Mouse (Mus musculus) gastrocnemius, postnatal 36 days (tissue): ENCODE results near the gene Cd3eap. TPM values are rescaled to one million over a fixed set of nuclear protein-coding genes. Genes with fewer than 3 reads are reported as not detected.

Experiments
- DNase-seq, 2 experiments: peaks; one replicate each; pipeline ENCODE4 v3.0.0; 2022
- intact Hi-C: fragments of 180-260 bp; cut with DNase I; formaldehyde crosslinking; loops from one replicate; pipeline ENCODE4 v1.15.1; 2025
- total RNA-seq, 2 experiments: library from RNA; stranded (reverse); gene quantifications; 2 replicates each; pipeline ENCODE4 v1.2.3; 2021

Cd3eap gene
- total RNA-seq, 2 experiments from 2014 or later, result 9.3 to 10.2 TPM

DNA sequence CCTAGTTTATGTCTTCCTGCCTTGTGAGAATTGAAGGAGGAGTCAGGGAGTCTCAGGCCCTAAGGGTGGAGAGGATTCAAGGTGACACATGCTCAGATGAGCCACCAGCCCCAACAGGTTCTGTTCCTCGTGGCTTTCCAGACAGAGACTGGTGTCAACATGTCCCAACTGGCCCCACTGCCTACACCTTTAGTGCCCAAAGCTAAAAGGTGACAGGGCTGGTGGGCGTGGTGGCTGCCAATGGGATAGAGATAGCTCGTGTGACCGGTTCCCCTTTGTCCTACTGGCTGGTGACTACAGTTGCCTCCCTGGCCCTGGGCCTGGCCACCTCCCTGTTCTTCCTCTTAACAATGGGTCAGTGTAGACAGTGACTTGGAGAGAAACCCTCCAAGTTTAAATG lies 6.1 kb upstream of the Cd3eap start:
- intact Hi-C loops, result no loop called here
- peak in 1 of 2 experiments; percentile 1 for DNase-seq

DNA sequence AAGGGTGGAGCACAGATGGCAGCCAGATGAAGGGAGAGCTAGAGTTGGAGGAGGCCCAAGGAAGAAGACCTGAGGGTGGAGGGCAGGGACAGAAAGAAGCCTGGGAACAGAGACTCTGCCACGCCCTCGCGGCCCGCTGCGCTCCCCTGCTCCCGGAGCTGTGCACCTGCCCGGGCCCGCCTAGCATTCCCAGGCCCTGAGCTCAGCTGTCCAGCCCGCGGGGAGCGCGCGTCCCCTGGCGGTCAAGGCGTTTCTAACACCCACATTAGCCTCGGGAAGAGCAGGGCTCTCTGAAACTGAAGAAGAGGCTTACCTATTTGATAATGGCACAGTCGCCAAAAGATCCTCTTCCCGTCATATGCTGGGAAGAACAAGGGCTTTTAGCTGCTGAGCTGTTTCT lies 4.6 kb upstream of the Cd3eap start:
- DNase-seq, result peak; percentile 60 to 77
- intact Hi-C loops, result no loop called here

DNA sequence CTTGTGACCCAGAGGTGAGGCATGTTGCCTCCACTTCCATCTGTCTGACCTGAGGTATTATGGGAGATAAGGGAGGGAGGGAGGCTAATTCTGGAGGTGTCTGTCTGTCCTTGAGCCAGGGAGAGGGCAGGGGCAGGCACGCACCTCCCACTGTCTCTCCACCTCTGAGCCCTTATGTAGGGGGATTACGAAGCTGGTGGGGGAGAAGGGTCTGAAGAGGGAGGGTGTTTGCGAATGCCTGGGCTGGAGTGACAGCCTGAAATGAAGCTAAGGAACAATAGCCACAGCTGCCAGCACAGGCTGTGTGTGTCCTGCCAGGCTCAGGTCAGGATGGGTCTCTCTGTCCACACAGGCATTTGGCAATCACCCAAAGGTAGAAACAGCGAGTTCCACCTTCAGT lies 3.0 kb upstream of the Cd3eap start:
- intact Hi-C loops, result no loop called here
- no peak for DNase-seq

DNA sequence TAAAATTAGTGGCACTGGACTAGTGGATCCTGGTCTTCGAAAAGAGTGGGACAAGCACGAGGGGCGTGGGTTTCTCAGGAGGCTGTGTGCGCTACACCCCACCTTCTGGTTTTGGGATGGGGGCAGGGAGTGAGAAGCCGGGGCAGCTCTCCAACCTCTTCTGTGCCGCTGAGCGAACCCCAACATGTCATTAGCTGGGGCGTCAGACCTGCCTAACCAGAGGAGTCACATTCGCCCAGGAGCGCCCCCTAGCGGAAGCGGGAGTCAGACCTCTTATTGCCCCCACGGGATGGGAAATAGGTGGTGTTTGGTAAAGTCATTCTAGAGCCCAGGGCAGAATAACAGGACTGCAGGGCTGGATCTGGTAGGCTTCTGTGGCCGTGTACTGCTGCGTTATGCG lies 2.4 kb upstream of the Cd3eap start:
- intact Hi-C loops, result no loop called here
- DNase-seq, result peak; percentile 76 to 77

DNA sequence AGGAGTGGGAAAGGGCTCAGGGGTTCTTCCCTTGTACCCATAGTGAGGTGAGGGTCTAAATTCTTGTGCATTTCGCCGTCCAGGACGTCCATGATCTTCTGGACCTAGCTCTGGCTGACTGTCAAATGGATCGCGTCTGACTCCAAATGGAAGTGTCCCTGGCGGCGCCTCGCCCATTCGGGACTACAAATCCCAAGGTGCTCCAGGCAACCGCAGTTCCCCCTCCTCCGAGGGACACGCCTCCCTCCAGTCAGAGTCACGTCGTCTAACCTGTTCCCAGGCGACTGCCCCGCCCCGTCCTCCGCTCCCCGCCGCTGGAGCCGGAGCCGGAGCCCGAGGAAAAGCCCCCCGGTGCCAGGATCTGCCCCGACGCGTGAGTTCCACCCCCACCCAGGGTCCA lies 1.7 kb upstream of the Cd3eap start:
- DNase-seq, result peak; percentile 86 to 89
- intact Hi-C loops, result no loop called here

DNA sequence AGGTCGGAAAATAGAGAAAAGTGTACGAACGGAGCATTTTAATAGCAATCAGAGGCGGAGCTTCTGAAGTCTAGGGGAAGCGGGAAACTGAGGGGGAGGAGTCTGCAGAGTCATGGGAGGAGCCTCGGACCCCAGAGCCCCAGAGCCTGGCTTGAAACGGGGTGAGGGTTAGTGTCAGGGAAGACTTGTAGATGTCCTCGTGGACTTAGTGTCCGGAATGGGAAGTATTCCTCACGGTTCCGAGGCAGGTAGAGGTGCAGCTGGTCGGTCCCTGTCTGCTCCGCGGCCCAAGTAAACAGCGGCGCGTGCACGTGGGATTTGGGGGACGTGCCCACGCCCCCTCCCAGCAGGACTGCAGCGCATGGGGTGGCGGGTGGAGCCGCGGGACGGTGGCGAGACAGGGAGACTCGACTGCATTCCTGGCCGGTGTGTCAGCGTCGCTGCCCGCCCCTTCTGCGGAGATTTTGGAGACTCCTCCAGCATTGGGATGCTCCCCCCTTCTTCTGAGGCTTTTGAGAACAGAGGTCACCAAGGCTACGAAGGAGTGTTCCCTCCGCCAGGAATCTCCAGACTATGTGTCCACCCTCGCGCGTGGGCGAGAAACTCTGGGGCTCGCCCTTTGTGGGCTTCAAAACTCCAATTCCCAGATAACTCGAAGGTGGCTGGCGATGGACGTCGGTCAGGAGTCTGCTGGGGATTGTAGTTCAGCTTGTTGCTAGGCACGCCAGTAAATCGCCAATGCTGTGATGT lies 784 bp upstream of the Cd3eap start:
- DNase-seq, result peak; percentile 58 to 68
- intact Hi-C loops, result no loop called here

DNA sequence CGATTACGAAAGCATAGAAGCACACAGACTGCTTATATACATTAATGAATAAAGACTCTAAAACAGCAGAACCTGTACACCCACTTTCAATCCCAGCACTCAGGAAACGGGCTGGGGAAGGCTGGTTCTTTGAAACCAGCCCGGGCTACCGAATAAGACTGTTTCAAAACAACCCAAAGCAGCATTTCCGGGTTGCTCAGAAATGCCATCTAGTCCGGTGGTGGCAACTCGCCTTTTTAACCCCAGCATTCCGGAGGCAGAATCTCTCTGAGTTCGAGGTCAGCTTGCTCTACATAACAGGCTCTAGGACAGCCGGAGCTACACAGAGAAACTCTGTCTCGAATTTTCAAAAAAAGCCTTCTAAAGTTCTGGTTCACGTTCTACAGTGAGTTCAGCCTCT lies 649 bp downstream of the Cd3eap start:
- no peak for DNase-seq
- intact Hi-C loops, result no loop called here

DNA sequence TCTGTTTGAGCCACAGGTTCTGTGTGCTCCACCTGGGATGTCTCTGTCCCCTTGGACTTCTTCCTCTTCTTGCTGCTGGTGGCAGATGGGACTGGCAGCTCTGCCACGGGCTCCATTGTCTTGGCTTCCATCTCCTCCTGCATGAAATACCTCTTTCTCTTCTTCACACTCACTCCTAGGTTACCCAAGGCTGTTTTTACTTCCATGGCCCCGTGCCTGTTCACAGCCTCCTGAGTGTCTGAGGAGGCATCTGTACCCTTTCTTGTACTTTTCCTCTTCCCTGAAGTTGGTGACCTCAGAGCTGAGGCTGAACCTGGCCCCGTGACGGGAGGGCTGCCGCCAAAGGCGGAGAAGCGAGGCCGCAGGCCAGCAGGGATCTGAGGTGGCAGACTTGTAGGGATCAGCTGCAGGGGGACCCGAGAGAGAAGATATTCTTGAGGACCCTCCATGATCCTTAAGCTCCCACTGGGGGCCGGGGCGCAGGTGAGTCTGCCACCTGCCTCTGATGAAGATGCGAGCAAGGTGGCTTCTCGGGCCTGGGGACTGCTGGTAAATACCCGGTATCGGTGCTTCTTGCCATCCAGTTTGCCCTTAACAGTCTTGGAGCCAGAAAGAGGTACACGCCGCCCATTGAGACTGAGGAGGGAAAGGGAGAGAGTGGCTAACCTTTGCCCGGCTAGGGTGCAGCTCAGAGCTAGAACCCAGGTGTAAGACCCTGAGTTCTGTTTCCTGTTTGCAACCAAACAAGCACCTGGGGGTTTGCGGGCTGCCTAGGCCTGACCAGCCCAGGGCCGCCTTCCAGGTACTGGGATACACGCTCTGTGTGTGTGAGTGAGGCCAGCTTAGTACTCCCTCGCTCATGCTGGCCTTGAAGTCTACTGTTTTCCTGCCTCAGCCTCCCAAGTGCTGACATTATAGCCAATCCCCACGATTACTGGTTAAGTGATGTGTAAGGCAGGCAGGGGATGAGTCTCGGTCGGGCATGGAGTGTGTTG lies 1.6 kb downstream of the Cd3eap start:
- intact Hi-C loops, result no loop called here
- peak in 1 of 2 experiments; percentile 2 for DNase-seq

DNA sequence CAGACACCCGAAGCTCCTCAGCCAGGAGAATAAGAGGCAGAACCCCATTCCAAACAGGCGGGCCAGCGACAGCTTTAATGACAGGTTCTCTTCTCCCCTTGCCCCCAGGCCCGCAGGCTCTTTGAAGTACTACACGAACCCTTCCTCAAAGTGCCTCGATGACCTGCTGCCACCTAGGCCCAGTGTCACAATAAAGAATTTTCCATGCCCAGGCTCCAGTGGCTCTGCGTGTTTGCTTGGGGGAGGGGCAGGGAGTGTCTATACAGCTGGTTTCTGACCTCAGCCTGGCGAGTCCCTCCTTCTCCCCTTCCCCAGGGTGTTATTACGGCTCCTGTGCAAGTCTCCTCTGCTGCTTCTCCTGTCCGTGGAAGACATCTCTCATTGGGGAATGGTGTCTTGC lies 3.0 kb downstream of the Cd3eap start:
- intact Hi-C loops, result no loop called here

DNA sequence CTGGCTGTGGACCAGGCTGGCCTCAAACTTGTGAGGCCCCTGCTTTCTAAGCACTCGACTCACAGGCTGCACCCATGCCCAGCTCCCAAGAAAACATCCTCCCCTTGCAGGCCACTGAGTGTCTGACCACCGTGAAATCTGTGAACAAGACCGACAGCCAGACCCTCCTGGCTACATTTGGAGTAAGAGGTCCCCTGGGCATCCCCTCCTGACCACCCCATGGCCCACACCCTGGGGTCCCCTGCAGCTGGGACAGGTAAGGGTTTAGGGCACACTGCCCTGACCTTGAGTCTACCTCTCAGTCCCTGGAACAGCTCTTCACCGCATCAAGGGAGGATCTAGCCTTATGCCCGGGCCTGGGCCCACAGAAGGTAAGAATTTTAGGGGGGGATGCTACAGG lies 4.3 kb downstream of the Cd3eap start:
- DNase-seq, result no peak
- intact Hi-C loops, result no loop called here

More for the DNA sequence above, 3.0 kb downstream of the Cd3eap start:
- DNase-seq, result peak in 1 of 2 experiments; percentile 2

DNA sequence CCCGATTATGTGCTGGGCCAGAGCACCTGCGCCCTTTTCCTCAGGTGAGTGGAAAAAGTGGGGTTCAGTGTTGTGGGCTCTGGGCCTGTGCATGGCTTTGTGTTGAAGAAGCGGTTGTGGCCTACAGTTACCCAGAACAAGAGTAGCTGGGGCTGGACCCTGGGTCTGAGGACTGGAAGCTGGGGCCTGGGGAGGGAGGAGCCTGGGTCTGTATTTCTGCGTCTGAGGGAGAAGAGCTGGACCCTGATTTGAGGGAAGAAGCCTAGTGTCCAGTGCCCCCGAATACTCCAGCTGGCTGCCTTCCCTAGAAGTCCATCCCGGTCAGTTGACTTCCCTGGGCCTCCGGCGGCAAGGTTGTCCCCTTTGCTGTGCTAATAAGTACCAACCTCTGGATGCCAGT lies 9.1 kb downstream of the Cd3eap start:
- intact Hi-C loops, result no loop called here
- peak in 1 of 2 experiments; percentile 3 for DNase-seq

DNA sequence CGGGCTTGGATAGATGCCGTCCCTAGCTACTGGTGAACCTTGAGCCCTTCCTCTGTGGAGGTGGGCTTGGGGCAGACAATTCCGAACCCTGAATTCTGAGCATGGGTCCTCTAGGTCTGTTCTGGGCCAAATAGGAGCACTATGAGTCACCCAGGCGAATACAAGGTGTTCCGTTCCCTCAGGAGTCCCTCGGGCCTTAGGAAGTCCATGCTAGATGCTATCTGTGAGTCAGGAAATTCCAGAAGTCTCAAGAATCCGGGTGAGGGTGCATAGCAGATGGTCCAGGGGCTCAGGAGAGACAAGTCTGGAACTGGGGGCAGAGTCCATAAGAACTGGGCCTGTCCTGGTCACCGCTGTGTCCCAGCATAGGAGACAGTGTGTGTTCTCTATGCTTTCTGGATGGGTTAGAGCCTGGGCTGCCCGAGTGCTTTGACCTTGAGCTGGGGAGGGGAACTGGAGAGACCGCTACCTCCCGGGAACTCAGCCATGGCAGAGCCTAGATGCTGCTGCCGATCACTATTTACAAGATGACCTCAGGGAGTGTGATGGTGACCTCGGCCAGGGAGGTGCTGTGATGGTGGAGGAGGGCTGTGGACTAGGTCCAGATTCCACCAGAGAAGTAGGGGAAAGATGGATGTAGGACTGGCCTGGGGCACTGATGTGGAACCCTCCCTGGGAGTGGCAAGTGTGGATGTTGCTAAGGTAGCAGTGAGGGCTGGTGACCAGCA lies 9.9 kb downstream of the Cd3eap start:
- DNase-seq, result peak in 1 of 2 experiments; percentile 4
- intact Hi-C loops, result no loop called here

DNA sequence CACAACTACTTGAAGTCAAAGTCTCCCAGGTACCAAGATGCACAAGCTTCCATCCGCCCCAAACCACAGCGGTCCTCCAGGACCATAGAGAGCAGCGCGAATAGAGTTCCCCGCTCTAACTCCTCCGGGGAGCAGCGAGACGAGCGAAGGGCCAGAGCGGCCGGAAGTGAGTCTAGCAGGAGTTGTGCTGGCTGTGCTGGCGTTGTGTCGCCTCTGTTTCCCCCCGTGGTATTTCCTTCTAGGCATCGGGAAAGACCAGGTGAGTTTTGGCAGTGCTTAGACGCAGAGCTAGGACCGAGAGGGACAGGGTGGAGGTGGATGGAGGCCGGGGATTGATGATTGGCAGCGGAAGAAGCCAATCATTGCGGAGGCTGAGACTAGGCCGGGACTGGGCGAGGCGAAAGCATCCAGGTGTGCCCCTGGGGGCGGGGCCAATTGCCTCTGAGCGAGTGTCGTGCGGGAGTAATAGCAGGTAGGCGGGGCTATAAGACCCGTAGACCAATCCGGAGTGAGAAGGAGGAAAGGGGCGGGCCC lies 14.3 kb downstream of the Cd3eap start:
- intact Hi-C loops, result loop anchor here (5.0 kb wide), 1 partner anchor 168 kb away; the partner anchor contains the start of gene Eml2
- peak; percentile 87 to 93 for DNase-seq

DNA sequence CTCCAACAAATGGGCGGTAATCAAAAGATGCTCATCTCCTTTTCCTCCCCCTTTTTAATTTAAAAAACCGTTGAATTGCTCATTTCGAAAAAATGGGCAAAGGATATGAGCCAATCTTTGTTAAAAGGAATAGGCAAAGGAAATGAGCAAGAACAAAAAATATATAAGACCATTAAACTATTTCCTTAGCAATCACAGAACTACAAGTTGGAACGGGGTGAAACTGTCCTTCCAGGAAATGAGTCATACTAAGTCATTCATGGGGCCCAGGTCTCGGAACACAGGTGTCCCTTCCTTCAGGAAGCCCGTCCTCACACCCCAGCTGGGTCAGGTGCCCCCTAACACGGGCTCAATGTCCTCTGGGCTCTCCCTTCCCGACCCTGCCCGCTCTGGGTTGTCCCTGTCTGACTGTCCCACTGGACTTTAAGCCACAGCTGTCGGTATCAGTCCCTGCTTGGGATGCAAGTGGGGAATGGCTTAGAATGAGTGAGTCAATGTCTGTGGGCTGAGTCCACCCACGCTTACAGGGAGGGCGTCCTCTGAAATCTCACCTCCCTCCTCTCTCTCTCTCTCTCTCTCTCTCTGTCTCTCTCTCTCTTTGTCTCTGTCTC lies 14.9 kb downstream of the Cd3eap start, which contains the start of gene Ercc1:
Ercc1 (plus strand) TSS at position 542 of the 611 bp plus-strand sequence.
- intact Hi-C loops, result loop anchor here (5.0 kb wide), 1 partner anchor 167 kb away; the partner anchor contains the start of gene Eml2
- DNase-seq, result peak in 1 of 2 experiments; percentile 10

DNA sequence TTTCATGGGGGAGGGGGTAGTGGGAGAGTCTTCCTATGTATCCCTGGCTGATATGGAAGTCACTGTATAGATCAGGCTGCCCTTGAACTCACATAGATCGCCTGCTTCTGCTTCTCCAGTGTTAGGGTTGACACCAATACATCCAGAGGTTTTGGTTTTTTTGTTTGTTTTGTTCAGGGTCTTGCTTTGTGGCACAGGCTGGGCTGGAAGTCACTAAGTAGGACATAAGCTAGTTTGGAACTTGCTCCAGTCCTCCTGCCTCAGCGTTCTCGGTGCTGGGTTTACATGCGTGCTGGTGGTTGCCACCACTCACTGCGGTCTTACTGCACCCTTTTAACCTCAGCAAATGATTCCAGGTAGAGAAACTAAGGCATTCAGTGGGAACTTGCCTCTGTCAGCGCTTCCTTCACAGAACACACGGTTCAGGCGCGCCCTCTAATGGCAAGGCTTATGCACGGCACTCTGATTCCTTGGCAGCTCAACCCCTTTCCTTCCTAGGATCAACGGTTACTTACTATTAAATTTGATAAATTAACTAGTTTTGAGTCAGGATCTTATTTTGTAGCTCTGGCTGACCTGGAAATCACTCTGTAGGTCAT lies 16.0 kb downstream of the Cd3eap start:
- intact Hi-C loops, result loop anchor here (1.0 to 5.0 kb wide), 2 partner anchors 43 to 166 kb away; partner anchors contain the start of gene Eml2
- DNase-seq, result peak; percentile 67 to 71

DNA sequence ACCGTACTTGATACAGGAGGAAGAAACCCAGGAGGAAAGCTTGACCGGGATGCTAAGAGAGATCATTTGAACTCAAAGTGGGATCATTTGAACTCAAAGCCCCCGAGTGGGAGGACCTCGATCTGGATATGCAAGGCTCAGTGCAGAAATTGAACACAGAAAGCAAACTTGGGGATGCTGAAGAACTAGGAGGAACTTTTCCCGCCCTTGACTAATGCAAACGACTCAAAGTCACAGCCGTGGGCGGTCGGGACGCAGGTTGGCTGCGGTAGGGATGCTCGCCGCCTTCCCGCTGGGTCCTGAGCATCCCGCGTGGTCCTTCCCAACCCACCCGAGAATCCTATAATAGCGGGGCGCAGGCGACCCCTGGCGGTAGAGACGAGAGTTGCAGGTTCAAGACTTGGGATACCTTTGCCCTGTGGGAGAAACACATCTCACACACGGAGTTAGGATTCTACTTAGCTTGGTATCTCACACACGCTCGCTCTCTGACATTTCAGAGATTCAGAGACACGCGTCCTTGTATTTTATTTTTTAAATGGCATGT lies 16.7 kb downstream of the Cd3eap start:
- DNase-seq, result peak; percentile 86 to 89
- intact Hi-C loops, result loop anchor here (1.0 to 5.0 kb wide), 2 partner anchors 42 to 165 kb away; partner anchors contain the start of gene Eml2

DNA sequence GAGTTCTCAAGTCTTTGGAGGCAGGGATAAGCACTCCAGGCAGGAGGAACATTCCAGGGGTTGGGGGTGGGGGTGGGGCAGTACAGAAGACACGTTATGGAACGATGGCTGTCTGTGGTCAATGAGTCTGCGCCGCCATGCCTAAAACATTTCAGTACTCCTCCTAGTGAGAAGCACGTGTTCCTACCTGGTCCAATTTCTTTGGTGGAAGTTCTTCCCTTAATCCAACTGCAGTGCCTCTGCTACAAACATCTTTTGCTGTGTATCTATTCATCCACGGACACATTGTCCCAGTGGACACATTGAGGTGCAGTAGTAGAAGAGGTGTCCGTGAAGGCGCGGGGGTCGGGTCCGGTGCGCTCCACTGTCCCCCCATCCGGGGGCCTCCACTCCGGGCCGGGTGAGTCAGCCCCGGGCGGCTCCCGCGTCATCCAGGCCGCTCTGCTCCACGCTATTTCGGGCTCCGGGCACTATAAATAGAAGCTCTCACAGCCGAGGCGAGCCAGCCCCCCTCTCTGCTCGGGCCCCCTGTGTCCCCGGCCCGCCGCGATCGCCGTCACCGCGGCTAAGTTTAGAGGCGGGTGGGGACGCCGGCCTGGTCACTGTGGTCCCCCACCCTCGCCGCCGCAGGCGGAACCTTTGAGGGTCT lies 17.4 kb downstream of the Cd3eap start:
- intact Hi-C loops, result loop anchor here (5.0 kb wide), 1 partner anchor 165 kb away; the partner anchor contains the start of gene Eml2
- DNase-seq, result peak in 1 of 2 experiments; percentile 40

DNA sequence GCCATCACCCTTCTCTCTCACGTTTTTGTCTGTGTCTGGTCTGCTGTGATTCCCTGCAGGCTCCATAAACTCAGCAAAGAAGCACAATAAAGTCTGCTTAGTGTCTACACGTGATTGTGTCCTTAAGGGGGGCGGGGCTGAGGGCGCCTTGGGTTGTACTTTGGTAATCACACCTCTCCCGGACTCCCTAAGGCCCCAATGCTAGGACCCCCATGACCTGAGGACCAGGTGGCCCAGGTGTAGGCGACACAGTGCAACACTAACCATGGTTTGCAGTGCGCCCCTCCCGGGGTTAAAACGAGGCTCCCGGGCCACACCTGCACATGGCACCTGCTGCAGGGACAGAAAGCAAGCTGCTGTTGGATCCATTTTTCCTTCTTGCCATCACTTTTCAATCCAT lies 18.0 kb downstream of the Cd3eap start:
- intact Hi-C loops, result loop anchor here (5.0 kb wide), 1 partner anchor 164 kb away; the partner anchor contains the start of gene Eml2
- no peak for DNase-seq
